Mouse (Mus musculus): ENCODE data around the gene A630001G21Rik. TPM values are rescaled to one million over a fixed set of nuclear protein-coding genes. Genes with fewer than 3 reads are reported as not detected.

A630001G21Rik gene
- polyA plus RNA-seq, 1 experiment = 0.35 TPM

DNA sequence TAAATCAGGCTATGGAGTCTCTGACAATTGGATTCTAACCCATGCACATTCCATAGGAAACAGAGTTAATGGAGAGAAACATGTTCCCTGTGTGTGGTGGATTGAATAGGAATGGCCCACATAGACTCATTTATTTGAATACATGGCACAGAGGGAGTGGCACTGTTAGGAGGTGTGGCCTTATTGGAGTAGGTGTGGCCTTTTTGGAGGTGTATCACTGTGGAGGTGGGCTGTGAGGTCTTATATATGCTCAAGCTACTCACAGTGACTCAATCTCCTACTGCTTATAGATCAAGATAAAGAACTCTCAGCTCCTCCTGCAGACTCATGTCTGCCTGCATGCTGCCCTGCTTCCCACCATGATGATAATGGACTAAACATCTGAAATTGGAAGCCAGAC is 63.9 kb downstream of the A630001G21Rik start:
- Histone ChIP-seq H3K4me3 (ENCODE audit: control insufficient read depth, low read depth, low read length) (no peak overlapping the region), H3K4me1 (ENCODE audit: control insufficient read depth, insufficient read depth, low read length) (no peaks in the 10 kb centered on the region), H3K27me3 (ENCODE audit: control insufficient read depth, insufficient read depth, low read length) (no peaks in the 10 kb centered on the region), H3K27ac (ENCODE audit: control insufficient read depth, insufficient read depth, low read depth, low read length) (no peak overlapping the region), H3K36me3 (ENCODE audit: control insufficient read depth, insufficient read depth, low read length) (no peaks in the 10 kb centered on the region)
- TF ChIP-seq POLR2A (IDR thresholded peaks at IDR 0.05; ENCODE audit: control insufficient read depth, low read depth, low read length) (no peak), CTCF (IDR thresholded peaks at IDR 0.05; ENCODE audit: control insufficient read depth, insufficient read depth, insufficient replicate concordance, low read depth, low read length) (no peak)

DNA sequence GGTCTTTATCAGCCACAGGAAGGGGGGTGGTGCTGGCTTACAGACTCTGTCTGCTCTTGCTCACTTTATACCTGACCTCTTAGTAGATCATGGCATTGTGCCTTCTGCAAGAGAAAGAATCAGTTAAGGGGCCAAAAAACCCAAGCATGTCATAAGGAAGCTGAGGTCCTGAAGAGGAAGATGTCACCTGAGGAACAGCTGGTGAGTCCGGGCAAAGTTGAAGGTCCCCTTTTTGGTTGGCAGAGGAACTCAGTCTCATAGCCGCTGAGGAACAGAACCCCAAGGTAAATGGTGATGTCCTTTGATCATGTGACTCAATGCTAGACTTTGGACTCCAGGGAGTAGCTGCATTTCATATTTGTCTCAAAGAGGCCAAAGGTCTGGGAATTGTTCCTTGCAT is 71.7 kb downstream of the A630001G21Rik start:
- H3K27ac ChIP-seq (ENCODE audit: control insufficient read depth, insufficient read depth, low read depth, low read length) = no peak overlapping the region
- H3K4me1 ChIP-seq (ENCODE audit: control insufficient read depth, insufficient read depth, low read length) = peaks cover 9% of the 10 kb centered on the region
- H3K36me3 ChIP-seq (ENCODE audit: control insufficient read depth, insufficient read depth, low read length) = no peaks in the 10 kb centered on the region
- no peaks in the 10 kb centered on the region for H3K27me3 ChIP-seq (ENCODE audit: control insufficient read depth, insufficient read depth, low read length)
- no peak overlapping the region for H3K4me3 ChIP-seq (ENCODE audit: control insufficient read depth, low read depth, low read length)
- TF ChIP-seq CTCF (IDR thresholded peaks at IDR 0.05; ENCODE audit: control insufficient read depth, insufficient read depth, insufficient replicate concordance, low read depth, low read length) (no peak), POLR2A (IDR thresholded peaks at IDR 0.05; ENCODE audit: control insufficient read depth, low read depth, low read length) (no peak)

DNA sequence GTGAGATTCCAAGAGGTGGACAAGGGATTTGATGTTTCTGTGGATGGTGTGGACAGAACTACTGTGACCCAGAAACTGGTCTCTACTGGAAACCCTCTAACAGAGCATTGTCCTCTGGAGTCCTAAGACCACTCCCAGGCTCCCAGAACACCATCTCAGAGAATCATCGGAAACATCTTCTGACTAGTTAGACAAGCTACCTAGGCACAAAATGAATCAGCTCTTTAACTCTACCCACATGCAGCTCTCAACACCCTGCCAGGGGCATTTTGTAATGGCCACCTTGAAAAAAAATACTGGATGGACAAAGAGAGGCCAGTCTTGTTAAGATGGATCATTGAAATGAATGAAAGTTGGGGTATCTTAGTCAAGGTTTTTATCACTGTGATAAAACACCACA is 72.9 kb downstream of the A630001G21Rik start:
- no peak overlapping the region for H3K27ac ChIP-seq (ENCODE audit: control insufficient read depth, insufficient read depth, low read depth, low read length)
- peaks cover 9% of the 10 kb centered on the region for H3K4me1 ChIP-seq (ENCODE audit: control insufficient read depth, insufficient read depth, low read length)
- no peaks in the 10 kb centered on the region for H3K27me3 ChIP-seq (ENCODE audit: control insufficient read depth, insufficient read depth, low read length)
- H3K4me3 ChIP-seq (ENCODE audit: control insufficient read depth, low read depth, low read length) = no peak overlapping the region
- TF ChIP-seq CTCF (IDR thresholded peaks at IDR 0.05; ENCODE audit: control insufficient read depth, insufficient read depth, insufficient replicate concordance, low read depth, low read length) = no peak
- no peak for TF ChIP-seq POLR2A (IDR thresholded peaks at IDR 0.05; ENCODE audit: control insufficient read depth, low read depth, low read length)
- H3K36me3 ChIP-seq (ENCODE audit: control insufficient read depth, insufficient read depth, low read length) = no peaks in the 10 kb centered on the region

DNA sequence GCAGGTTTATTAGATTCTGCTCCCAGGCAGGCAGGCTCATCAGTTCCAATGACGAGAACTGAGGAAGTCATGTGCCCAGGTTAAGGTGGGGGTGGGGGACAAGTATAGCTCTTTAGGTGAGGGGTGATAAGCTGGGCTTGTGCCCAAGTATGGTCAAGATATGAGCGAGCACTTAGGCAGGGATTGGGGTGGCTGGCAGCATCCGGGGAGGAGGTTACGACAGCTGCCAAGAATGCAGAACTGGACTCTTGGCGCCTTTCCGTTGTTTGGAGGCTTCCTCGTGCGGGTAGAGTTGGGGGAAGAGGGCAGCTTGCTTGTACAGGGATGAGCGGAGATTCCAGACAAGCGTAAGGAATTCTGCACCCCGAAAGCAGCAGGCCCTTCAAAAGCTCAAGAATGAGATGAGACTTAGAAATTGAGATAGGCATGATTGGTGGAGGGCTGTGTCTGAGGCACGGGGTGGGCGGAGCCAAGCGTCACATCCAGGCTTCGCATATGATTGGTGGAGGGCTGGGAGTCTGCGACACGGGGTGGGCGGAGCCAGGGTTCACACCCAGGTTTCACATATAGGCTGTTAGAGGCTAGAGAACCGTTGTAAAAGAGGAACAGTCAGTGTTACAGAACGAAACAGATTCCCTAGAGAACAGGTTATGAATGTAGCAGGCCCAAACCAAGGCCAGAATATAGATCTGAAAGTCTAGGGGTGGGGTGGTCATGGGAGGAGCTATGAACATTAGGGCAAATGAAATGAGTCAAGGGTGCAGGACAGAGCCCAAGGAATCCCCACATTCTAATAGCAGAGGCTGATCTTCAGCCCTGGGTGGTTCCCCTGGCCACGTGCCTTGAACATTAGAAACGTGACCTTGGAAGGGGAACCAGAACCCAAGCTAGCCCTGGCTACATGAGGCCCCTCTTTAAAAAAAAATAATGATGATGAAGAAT is 74.9 kb downstream of the A630001G21Rik start:
- peaks cover 9% of the 10 kb centered on the region for H3K4me1 ChIP-seq (ENCODE audit: control insufficient read depth, insufficient read depth, low read length)
- 0 out of 2 replicates have a peak, but pooled peaks have one; percentile 30 for TF ChIP-seq POLR2A (IDR thresholded peaks at IDR 0.05; ENCODE audit: control insufficient read depth, low read depth, low read length)
- TF ChIP-seq CTCF (IDR thresholded peaks at IDR 0.05; ENCODE audit: control insufficient read depth, insufficient read depth, insufficient replicate concordance, low read depth, low read length) = no peak
- H3K27ac ChIP-seq (ENCODE audit: control insufficient read depth, insufficient read depth, low read depth, low read length) = peak overlapping the region; percentile 73
- H3K36me3 ChIP-seq (ENCODE audit: control insufficient read depth, insufficient read depth, low read length) = no peaks in the 10 kb centered on the region
- no peaks in the 10 kb centered on the region for H3K27me3 ChIP-seq (ENCODE audit: control insufficient read depth, insufficient read depth, low read length)
- peak overlapping the region; percentile 37 for H3K4me3 ChIP-seq (ENCODE audit: control insufficient read depth, low read depth, low read length)

DNA sequence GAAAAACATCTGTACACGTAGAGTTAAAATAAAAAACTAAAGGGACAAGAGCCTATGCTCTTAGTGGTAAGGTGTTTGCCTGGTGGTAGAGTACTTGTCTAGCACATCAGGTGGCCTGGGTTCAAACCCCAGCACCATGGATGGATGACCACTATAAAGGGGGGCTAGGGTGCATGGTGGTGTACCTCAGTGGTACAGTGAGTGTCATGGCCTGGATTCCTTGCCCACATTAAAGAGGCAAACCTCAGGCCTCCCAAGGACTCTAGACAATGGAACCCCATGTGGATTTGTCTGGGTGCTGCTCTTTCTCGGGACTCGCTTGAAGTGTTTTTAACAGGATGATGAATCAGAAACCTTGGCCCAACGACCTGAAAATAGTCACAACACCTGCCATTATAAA is 75.9 kb downstream of the A630001G21Rik start:
- no peaks in the 10 kb centered on the region for H3K36me3 ChIP-seq (ENCODE audit: control insufficient read depth, insufficient read depth, low read length)
- no peak overlapping the region for H3K27ac ChIP-seq (ENCODE audit: control insufficient read depth, insufficient read depth, low read depth, low read length)
- H3K4me1 ChIP-seq (ENCODE audit: control insufficient read depth, insufficient read depth, low read length) = peaks cover 9% of the 10 kb centered on the region
- TF ChIP-seq POLR2A (IDR thresholded peaks at IDR 0.05; ENCODE audit: control insufficient read depth, low read depth, low read length) (no peak), CTCF (IDR thresholded peaks at IDR 0.05; ENCODE audit: control insufficient read depth, insufficient read depth, insufficient replicate concordance, low read depth, low read length) (no peak)
- H3K27me3 ChIP-seq (ENCODE audit: control insufficient read depth, insufficient read depth, low read length) = no peaks in the 10 kb centered on the region
- no peak overlapping the region for H3K4me3 ChIP-seq (ENCODE audit: control insufficient read depth, low read depth, low read length)

DNA sequence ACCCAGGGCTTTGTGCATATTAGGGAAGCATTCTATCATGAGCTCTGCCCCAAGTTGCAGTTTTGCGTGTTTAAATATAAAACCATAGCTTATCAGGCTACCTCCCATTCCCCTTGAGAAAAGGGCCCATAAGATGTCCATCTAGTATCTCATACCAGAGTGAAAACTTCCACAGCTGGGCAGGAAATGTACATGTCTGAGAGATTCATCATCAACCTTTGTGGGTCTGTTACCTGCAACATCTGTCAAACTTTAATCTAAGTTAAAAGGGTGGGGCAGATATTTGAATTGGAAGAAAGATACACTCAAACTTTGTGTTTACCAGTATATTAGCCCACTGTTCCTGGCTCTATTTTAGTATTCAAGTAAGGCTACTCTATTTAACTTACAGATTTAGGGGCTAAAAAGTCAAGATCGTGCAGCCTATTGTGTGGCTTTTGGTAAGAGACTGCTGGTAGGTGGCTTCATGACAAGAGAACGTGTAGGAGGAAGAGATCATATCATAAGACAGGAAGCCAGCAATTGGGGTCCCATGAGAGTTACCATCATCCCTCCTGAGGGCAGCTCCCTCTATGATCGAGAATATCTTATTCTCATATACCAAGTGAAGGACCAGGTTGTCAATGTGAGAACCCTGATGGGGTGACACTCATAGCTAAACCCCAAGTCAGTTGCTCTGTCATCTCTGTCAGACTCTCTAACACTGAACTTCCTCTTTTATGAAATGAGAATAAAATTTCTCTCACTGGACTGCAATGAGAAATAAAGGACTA is 80.5 kb downstream of the A630001G21Rik start:
- Histone ChIP-seq H3K36me3 (ENCODE audit: control insufficient read depth, insufficient read depth, low read length) (no peaks in the 10 kb centered on the region), H3K4me3 (ENCODE audit: control insufficient read depth, low read depth, low read length) (no peak overlapping the region), H3K27me3 (ENCODE audit: control insufficient read depth, insufficient read depth, low read length) (no peaks in the 10 kb centered on the region), H3K27ac (ENCODE audit: control insufficient read depth, insufficient read depth, low read depth, low read length) (no peak overlapping the region), H3K4me1 (ENCODE audit: control insufficient read depth, insufficient read depth, low read length) (no peaks in the 10 kb centered on the region)
- TF ChIP-seq POLR2A (IDR thresholded peaks at IDR 0.05; ENCODE audit: control insufficient read depth, low read depth, low read length) = no peak
- TF ChIP-seq CTCF (IDR thresholded peaks at IDR 0.05; ENCODE audit: control insufficient read depth, insufficient read depth, insufficient replicate concordance, low read depth, low read length) = no peak

DNA sequence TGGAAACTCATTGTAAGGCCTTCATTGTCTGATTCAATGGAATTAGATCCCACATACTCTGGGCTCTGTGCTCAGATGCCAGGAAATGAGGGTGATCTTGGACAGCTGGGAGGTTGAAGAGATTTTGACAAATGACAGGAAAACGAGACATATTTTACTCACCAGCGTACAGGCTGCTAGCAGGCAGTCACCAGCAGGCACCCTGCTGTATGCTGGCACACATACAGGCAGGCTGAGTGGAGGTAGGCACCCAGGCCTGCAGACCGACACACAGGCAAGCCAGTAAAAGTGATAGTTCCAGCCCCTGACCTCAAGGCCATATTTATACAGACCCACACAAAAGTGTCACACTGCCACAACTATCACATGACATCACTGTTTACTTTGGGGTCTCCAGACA is 82.8 kb downstream of the A630001G21Rik start:
- Histone ChIP-seq H3K27ac (ENCODE audit: control insufficient read depth, insufficient read depth, low read depth, low read length) (no peak overlapping the region), H3K4me3 (ENCODE audit: control insufficient read depth, low read depth, low read length) (no peak overlapping the region), H3K4me1 (ENCODE audit: control insufficient read depth, insufficient read depth, low read length) (no peaks in the 10 kb centered on the region), H3K36me3 (ENCODE audit: control insufficient read depth, insufficient read depth, low read length) (no peaks in the 10 kb centered on the region), H3K27me3 (ENCODE audit: control insufficient read depth, insufficient read depth, low read length) (no peaks in the 10 kb centered on the region)
- no peak for TF ChIP-seq POLR2A (IDR thresholded peaks at IDR 0.05; ENCODE audit: control insufficient read depth, low read depth, low read length)
- no peak for TF ChIP-seq CTCF (IDR thresholded peaks at IDR 0.05; ENCODE audit: control insufficient read depth, insufficient read depth, insufficient replicate concordance, low read depth, low read length)
